Mouse (Mus musculus): ENCODE data around the gene Col4a6.

Gene Col4a6

DNA sequence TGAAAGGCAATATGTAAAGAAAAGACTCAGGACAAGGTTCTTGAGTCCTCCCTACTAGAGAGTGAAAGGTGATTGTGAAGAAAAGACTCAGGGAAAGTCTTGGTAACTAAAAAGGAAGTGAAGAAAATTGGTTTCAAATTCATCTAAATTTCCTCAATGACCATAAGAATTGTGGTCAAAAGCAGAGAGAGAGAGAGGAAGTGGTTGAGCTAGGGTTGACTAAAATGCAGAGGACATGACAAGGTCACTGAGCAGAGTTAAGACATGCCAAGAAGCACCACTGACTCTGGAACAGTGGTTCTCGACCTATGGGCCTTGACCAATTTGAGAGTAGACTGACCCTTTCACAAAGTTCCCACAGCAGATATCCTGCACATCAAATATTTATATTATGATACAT, 224.2 kb downstream of the Col4a6 start:
- DNase-seq (ENCODE audit: low spot score), result no peak

DNA sequence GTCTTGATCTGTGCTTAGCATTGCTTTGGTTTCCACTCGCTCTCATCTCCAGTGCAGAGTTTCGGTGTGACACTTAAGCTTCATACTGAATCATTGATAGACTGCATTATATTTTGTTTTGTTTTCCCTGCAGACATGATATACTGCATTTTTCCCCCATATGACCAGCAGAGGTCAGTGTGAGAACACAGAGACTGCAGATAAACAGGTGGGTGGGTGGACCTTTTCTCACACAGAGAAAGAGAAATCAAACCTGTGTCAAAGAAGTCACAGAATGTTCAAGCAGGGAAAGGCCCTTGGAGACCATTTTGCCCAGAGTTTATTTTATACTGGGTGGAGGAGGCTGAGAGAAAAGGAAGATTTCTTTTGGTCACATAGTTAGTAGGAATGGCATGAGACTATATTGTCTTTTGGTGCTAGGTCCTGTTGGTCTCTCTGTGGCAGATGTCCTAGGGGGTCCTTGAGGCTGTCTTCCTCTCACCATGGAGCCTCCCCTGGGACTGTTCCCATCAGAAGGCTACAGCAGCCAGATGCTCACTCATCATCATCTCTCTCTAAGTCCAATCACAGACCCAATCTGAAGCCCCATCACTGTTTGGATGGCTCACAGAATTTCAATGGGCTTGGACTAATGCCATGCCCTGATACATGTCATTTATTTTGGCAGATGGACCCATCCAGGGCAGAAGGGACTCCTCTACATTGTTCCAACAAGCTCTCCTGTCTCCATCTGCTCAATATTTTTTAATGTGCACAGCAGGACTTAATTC, 237.1 kb downstream of the Col4a6 start:
- peak; percentile 66 for DNase-seq (ENCODE audit: low spot score)

DNA sequence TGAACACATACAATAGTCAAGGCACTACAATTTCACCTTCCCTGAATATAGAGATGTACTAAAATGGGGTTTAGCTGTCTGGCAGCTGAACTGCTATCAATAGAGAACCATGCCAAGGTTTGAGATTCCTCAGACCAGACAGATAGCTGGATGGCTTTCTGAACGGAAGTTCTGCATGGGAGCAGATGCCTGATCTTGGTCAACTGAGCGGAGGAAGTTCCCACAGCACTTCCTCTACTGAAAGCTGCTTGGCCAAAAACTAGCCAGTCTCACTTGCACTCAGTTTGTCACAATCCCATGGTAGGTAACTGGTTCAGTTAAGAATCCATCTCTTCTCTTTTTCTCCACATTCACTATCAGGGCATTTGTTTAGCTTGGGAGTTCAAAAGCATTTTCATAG, 245.7 kb downstream of the Col4a6 start:
- no peak for DNase-seq (ENCODE audit: low spot score)

DNA sequence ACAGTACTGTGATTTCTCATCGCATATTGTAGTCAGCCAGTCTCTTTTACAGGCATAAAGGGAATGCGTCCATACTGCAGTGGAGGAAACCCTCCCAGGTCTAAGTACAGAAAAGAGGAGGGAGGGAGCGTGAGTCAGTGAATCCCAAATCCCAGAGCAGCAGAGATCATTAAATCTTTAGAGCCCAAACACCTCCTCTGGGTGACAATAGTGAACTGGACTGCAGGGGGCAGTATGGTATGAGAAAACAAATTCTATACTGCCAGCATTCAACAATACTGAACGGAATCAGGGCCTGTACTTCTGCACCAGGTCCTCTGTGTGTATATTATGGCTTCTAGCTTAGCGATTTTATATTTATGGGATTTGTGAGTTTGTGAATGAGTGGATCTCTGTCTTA, 261.1 kb downstream of the Col4a6 start:
- DNase-seq (ENCODE audit: low spot score), result peak; percentile 76

DNA sequence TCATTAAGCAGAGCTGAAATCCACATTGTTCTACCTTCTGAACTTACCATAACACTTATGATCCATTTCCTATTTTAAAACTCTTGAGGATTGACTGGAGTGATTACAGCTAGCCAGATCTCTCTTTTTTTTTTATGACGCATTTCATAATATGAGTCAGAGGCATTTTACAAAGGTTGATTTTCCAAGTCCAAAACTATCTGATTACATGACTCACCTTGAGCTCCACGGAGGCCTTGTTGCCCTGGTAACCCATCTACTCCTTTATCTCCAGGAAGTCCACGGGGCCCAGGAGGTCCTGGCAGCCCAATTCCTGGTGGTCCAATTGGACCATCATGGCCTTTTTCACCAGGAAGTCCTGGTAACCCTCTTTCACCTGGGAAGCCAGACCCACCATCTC, 274.9 kb downstream of the Col4a6 start:
- no peak for DNase-seq (ENCODE audit: low spot score)

DNA sequence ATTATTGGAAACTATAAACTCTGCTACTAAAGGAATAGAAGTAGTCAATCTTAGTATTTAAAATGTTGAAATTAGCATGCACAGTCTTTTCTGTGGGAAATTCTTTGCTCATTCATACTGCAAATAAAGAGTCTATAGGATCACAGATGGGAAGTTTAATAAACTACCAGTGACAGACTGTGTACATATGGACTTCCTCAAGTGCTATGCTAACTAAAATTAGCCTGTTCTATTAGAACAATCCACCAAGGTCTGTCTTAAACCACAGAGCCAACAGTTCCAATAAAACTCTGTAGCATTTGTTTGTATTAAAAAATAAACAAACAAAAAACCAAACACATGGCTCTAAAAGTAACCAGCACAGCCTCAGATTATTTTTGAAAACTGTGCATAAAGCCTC, 278.8 kb downstream of the Col4a6 start:
- no peak for DNase-seq (ENCODE audit: low spot score)

DNA sequence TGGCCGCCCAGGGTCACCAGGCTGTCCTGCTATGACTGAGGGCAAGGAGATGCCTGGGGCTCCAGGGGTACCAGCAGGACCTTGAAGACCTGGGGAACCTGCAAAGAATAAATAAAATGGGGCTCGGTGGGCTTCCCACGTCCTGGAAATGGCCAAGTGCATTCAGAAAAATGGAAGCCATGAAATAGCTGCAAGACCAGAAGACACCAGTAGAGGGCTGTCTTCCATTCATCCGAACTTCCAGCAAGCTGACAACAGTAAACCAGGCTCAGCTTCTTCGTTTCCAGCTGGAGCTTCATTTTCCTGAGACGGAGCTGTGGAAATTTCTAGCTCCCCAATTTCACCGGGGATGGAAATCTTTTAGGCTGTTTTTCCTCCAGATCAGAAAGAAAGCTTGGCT, 298.5 kb downstream of the Col4a6 start:
- DNase-seq (ENCODE audit: low spot score), result peak; percentile 74

DNA sequence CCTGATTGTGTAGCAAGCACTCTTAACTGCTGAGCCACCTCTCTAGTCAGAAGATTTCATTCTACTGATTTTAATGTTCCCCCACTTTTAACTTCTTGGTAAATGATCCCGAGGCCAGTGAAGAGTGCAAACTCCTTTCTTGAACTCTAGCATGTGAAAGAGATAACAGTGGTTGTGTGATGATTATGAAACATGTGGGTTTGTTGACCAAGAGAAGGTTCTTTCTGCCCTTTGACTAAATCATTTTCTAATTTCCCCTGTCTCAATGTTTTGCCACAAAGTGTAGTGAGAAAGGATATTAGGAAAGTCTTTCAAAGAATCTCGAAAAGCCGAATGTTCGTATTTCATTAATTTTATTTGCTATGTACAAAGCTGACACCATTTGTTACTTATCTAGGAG, 308.8 kb downstream of the Col4a6 start:
- DNase-seq (ENCODE audit: low spot score), result no peak

DNA sequence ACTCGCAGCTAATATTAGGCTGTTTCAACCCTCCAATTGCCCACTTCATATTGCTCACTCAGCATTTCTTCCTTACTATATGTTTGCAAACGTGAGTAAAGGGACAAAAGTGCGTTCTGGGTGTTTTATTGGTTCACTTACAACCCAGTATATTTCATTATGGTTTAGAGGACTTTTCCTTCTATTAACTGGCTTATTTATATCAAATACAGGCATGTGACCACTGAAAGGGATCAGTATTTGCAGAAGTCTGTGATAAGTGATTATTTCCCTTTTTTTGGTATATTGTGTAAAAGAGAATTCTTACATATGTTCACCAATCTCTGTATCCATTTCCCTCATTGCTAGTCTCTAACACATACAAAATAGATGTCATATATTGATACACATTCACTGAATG, 313.5 kb downstream of the Col4a6 start:
- DNase-seq (ENCODE audit: low spot score), result no peak

DNA sequence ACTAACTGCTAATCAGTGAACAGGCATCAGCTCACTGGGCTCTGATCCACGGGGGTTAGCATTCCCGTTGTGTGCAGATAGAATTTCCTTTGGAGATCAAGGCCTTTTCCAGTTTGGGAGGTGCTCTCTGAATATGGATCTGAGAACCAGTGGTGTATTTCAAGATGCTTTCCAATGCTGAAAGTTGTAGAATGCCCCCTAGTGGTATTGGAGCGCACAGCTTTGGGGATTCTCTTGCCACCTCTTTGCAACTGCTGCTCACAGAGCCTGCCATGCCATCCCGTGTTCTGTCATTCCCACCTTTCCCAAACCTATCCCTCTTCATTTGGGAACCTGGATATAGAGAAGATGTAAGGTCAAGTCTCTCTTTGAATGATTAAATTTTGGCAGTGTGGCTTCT, 315.7 kb downstream of the Col4a6 start:
- DNase-seq (ENCODE audit: low spot score), result peak; percentile 61

DNA sequence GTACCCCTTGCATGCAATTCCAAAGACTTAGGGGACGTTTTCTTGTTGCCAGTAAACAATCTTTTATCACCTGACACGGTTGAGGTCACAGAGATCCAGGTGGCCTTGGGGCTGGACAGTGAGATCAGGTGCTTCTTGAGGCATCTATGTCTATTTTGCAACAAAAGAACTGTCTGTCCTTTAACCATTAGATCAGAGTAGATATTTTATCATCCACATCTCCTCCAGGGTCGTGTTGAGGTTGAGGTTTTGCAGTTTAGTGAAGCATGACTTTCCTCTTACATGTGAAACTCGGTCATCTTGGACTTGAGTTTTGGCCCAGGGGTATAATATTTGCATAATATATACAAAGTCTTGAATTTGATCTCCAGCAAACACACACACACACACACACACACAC, 316.2 kb downstream of the Col4a6 start:
- DNase-seq (ENCODE audit: low spot score), result no peak

DNA sequence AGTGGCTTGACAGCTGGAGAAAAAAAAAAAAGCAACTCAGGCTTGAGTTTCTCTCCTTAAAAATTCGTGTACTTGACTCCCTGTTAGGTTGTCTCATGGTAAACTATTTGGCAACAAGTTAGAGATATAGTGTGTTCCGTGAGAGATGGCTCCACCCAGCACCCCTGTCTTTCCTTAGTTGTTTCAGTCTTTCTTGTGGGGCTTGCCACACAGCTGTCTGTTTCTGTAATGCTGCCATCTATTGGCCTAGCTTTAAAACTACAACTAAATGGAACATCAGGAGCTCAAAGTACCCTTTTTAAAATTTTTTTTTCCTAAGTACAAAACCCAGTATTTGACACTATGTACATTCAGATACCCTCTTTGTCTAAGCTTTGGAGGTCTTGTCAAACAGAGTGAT, 317.2 kb downstream of the Col4a6 start:
- peak; percentile 61 for DNase-seq (ENCODE audit: low spot score)

DNA sequence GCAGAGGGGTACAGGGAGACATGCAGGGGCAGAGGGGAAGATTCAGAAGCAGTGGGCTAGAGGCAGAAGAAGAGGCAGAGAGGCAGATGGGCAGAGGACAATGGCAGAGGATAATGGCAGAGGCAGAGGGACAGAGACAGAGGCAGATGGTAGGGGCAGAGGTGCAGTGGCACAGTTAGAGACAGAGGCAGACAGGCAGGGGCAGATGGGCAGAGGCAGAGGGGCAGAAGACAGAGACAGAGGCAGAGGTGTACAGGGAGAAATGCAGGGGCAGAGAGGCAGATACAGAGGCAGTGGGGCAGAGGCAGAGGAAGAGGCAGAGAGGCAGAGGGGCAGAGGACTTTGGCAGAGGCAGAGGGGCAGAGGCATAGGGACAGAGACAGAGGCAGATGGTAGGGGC, 322.7 kb downstream of the Col4a6 start:
- DNase-seq (ENCODE audit: low spot score), result no peak

DNA sequence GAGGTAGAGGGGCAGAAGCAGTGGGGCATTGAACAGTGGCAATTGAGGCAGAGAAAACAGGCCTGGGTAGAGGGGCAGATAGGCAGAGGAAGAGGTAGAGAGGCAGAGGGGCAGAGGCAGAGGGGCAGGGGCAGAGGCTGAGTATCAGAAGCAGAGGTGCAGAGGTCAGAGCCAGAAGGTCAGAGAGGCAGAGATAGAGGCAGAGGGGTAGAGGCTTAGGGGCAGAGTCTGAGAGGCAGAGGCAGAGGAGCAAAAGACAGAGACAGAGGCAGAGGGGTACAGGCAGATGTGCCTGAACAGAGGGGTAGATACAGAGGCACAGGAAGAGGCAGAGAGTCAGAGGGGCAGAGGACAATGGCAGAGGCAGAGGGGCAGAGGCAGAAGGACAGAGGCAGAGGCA, 323.6 kb downstream of the Col4a6 start:
- no peak for DNase-seq (ENCODE audit: low spot score)

DNA sequence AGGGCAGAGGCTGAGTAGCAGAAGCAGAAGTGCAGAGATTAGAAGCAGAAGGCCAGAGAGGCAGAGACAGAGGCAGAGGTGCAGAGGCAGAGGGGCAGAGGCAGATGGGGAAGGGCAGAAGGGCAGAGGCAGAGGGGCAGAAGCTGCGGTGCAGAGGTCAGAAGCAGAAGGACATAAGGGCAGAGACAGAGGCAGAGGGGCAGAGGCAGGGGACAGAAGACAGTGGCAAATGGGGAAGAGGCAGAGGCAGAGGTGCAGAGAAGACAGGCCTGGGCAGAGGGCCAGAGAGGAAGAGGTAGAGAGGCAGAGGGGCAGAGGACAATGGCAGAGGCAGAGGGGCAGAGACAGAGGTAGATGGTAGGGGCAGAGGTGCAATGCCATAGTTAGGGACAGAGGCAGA, 324.2 kb downstream of the Col4a6 start:
- no peak for DNase-seq (ENCODE audit: low spot score)
